Mouse (Mus musculus) embryonic facial prominence, embryonic 13.5 days (tissue): ENCODE results near the gene Rapgef6. TPM values are rescaled to one million over a fixed set of nuclear protein-coding genes. Genes with fewer than 3 reads are reported as not detected.

Experiments used
- ATAC-seq: fragments of 200-750 bp; cut with Nextera tagmentation; 2 replicates; pipeline ENCODE4 v1.8.0; 2017; ENCODE audit warnings: low read depth; ENCODE audit not compliant: insufficient number of reproducible peaks, insufficient read depth, low FRiP score, low TSS enrichment
- H3K27ac ChIP-seq: fragments of 300-500 bp; sonication (generic); 2 replicates; pipeline ENCODE4 v1.5.1; 2015; ENCODE audit warnings: moderate library complexity, mild to moderate bottlenecking, inconsistent platforms
- H3K27me3 ChIP-seq: fragments of 300-500 bp; sonication (generic); 2 replicates; pipeline ENCODE4 v1.6.1; 2015; ENCODE audit warnings: mild to moderate bottlenecking, inconsistent platforms
- H3K36me3 ChIP-seq: fragments of 300-500 bp; sonication (generic); 2 replicates; pipeline ENCODE4 v1.6.1; 2015; ENCODE audit warnings: mild to moderate bottlenecking, inconsistent platforms
- H3K4me1 ChIP-seq: fragments of 300-500 bp; sonication (generic); 2 replicates; pipeline ENCODE4 v1.6.1; 2015; ENCODE audit warnings: inconsistent platforms
- H3K4me2 ChIP-seq: fragments of 300-500 bp; sonication (generic); 2 replicates; pipeline ENCODE4 v1.6.1; 2015; ENCODE audit warnings: moderate library complexity, mild to moderate bottlenecking, inconsistent platforms
- H3K4me3 ChIP-seq: fragments of 300-500 bp; sonication (generic); 2 replicates; pipeline ENCODE4 v1.5.1; 2015; ENCODE audit warnings: mild to moderate bottlenecking, inconsistent platforms
- H3K9ac ChIP-seq: fragments of 300-500 bp; sonication (generic); 2 replicates; pipeline ENCODE4 v1.6.1; 2015; ENCODE audit warnings: mild to moderate bottlenecking, inconsistent platforms
- H3K9me3 ChIP-seq: fragments of 300-500 bp; sonication (generic); 2 replicates; pipeline ENCODE4 v1.6.1; 2016; ENCODE audit warnings: inconsistent platforms
- WGBS: fragments of 180-500 bp; shearing (Covaris S2); methylation state at CpG from one replicate; pipeline ENCODE4 v1.1.7; 2015; ENCODE audit warnings: mixed read lengths; 5-methylcytosine and 5-hydroxymethylcytosine counted together
- polyA plus RNA-seq: library from polyadenylated mRNA; unstranded; fragments of >200 nt; fragmentation: Nextera tagmentation; extraction: Ambion mirVana; gene quantifications from 2 replicates; pipeline ENCODE4 v1.2.1, GENCODE M21; 2015

Gene Rapgef6
- polyA plus RNA-seq = 39.0 and 40.5 TPM in 2 replicates

DNA sequence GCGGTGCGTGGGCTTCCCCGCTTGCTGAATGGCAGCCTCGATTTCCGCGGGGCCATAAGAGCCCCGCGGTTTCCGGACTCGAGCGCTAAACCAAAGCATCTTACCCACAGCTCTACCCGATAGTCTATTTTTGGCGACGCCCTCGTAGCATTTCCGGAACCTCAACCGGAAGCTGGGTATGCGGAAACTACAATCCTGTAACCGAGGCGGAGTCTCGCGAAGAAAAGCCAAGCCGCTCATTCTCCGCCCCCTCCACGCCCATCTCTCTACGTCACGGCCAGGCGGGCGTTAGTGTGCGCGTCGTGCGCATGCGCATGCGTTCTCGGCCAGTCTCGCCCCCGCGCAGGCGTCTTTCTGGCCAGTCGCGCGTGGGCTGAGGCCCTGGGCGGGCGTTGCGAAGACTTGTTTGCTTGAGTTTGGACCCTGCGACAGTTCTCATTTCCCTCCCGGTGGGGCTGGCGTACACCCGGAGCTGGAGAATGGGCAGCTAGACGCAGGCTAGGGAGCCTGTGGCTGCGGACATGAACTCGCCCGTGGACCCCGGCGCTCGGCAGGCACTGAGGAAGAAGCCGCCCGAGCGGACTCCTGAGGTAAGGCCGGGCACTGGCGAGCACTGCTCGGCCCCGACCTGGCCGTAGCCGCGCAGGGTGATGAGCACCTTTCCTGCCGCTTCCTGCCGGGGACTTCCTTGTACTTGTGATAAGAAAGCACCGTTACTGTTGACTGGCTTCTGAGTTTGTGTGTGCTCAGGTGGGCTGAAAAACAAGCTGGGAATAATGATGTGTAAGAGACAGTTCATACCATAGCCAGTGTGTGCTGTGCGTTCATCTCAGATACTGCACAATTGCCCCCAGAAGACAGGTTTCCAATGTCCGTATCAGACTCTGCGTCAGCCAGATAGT lies at the start of gene Rapgef6:
TSS of gene Rapgef6 (plus strand) at position 319 of the 902 bp plus-strand sequence.
- ATAC-seq = peak; percentile 94
- peak within 1 kb of the TSS; percentile 87 for H3K9ac ChIP-seq

DNA sequence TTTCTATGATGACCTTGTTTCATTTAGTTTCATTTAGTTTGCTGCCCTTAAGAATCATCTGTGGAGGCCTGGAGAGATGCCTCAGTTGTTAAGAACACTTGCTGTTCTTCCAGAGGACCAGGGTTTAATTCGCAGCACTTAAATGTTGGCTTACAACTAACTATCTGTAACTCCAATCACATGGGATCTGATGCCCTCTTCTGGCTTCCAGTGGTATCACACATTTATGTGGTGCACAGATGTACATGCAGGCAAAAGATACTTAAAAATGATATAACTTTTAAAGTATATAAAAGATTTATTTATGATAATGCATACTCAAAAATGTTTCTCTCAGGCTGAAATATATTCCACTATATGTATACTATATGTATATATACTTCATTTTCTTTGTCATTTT lies 44.2 kb upstream of the Rapgef6 start:
- peaks cover 16% of the 10 kb centered on the region for H3K36me3 ChIP-seq
- no peak overlapping the region for H3K4me2 ChIP-seq
- H3K27ac ChIP-seq = no peak overlapping the region
- H3K9ac ChIP-seq = no peak overlapping the region
- H3K27me3 ChIP-seq = no peaks in the 10 kb centered on the region
- ATAC-seq = no peak
- WGBS = 80% methylated on average over 1 of the region's 1 CpGs
- H3K4me3 ChIP-seq = no peak overlapping the region
- H3K4me1 ChIP-seq = no peaks in the 10 kb centered on the region
- H3K9me3 ChIP-seq = peaks cover 3% of the 10 kb centered on the region; the same call in 1 of the 2 replicates

More for the DNA sequence above, at the start of gene Rapgef6:
- peak within 1 kb of the TSS; percentile 96 for H3K27ac ChIP-seq
- no peaks in the 10 kb centered on the region for H3K36me3 ChIP-seq
- peak within 1 kb of the TSS; percentile 78 for H3K4me3 ChIP-seq
- no peaks in the 10 kb centered on the region for H3K27me3 ChIP-seq
- peaks cover 17% of the 10 kb centered on the region for H3K4me1 ChIP-seq
- no peaks in the 10 kb centered on the region for H3K9me3 ChIP-seq
- WGBS = under 1% methylated on average over 73 of the region's 73 CpGs
- peak within 1 kb of the TSS; percentile 71 for H3K4me2 ChIP-seq

DNA sequence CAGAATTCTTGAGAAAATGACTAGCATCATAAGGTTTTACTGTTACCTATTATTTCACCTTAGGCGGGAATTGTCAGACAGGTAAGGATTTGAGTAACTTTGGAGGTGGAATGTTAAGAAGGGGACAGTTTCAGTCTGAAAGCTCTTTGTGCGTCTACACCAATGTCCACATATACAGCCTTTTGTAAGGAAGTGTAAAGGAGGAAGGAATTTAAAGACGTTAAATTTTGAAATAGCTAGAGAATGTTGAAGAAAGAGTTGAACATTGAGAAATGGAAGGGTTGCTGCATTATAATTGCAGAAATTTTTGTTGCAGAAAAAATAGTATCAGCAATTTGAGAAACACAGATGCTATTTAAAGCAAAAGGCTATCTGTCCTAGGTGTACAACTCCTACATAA lies 36.6 kb upstream of the Rapgef6 start:
- no peak overlapping the region for H3K27ac ChIP-seq
- no peak overlapping the region for H3K4me2 ChIP-seq
- H3K4me1 ChIP-seq = no peaks in the 10 kb centered on the region
- H3K9ac ChIP-seq = no peak overlapping the region
- peaks cover 1% of the 10 kb centered on the region; the same call in 1 of the 2 replicates for H3K36me3 ChIP-seq
- 89% methylated on average over 3 of the region's 3 CpGs for WGBS
- ATAC-seq = no peak
- no peaks in the 10 kb centered on the region for H3K9me3 ChIP-seq
- no peaks in the 10 kb centered on the region for H3K27me3 ChIP-seq
- H3K4me3 ChIP-seq = no peak overlapping the region

DNA sequence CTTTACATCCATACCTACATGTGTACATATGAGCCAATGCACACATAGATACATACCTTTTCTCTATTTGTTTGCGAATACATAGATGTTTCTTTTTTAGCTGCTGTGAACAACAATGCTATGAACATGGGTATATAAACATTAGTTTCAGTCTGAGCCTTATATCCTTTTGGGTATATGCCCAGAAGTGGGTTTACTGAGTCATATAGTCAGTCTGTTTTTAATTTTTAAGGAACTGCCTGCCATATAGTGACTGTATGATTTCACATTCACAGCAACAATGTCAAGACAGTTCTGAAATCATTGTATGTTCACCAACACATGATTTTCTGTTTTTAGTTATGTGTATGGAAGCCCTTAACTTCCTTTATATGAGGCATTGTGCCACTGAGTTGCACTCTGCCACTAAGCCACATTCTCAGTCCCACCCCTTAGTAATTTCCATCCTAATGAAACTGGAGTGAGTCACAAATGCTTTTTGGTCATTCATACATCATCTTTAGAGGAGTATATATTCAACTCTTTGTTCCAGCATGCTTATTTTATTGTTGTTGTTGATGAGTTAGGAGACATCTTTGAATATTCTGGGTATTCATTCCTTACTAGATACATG lies 30.6 kb upstream of the Rapgef6 start:
- Histone ChIP-seq H3K4me2 (no peak overlapping the region), H3K27me3 (no peaks in the 10 kb centered on the region), H3K9me3 (no peaks in the 10 kb centered on the region), H3K4me1 (no peaks in the 10 kb centered on the region), H3K36me3 (0 out of 2 replicates have a peak, but pooled peaks cover 8% of the 10 kb centered on the region), H3K9ac (no peak overlapping the region), H3K27ac (0 out of 2 replicates have a peak overlapping the region, but pooled peaks have one; percentile 11), H3K4me3 (no peak overlapping the region)
- 90% methylated on average over 1 of the region's 1 CpGs for WGBS
- no peak for ATAC-seq

DNA sequence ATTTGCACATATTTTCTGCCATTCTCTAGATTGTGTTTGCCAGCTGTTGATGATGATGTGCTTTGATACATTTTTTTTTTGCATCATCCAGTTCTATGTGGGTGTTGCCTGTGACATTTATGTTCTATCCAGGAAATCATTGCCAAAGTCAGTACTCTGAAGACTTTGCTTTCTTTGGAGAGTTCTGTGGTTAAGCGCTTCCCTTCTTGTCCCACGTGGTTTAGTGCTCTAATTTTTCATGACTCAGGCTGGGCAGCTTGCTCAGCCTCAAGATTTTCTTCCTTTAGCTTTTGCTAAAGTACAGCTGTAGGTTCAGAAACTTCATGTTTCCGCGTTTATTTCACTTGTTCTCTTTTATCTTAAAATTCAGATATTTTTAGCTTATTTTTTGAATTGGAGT lies 30.1 kb upstream of the Rapgef6 start:
- 88% methylated on average over 4 of the region's 4 CpGs for WGBS
- no peaks in the 10 kb centered on the region for H3K27me3 ChIP-seq
- H3K4me1 ChIP-seq = no peaks in the 10 kb centered on the region
- H3K36me3 ChIP-seq = 0 out of 2 replicates have a peak, but pooled peaks cover 9% of the 10 kb centered on the region
- H3K9ac ChIP-seq = no peak overlapping the region
- H3K4me2 ChIP-seq = no peak overlapping the region
- no peak overlapping the region for H3K4me3 ChIP-seq
- ATAC-seq = no peak
- no peak overlapping the region for H3K27ac ChIP-seq
- H3K9me3 ChIP-seq = no peaks in the 10 kb centered on the region

DNA sequence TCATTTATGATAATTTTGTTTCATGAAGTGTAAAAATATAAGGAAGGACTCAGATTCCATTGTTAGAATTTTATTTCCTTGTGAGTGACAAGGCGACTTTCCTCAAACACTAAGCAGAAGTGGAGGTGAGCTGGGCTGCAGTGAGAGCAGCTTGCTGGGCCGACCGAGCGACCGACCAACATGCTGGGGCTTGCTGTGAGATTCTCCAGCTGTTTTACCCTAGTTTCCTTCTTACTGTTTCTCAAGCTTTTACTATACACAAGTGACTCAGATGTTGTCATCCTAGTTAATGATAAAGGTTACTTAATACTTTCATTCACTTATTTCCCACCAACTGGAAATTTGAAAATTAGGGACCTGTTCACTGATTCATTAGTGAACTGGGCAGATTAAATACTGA lies 22.8 kb upstream of the Rapgef6 start:
- H3K4me3 ChIP-seq = no peak overlapping the region
- no peak for ATAC-seq
- H3K4me1 ChIP-seq = no peaks in the 10 kb centered on the region
- H3K27me3 ChIP-seq = no peaks in the 10 kb centered on the region
- no peak overlapping the region for H3K9ac ChIP-seq
- 73% methylated on average over 5 of the region's 5 CpGs for WGBS
- no peak overlapping the region for H3K4me2 ChIP-seq
- no peak overlapping the region for H3K27ac ChIP-seq
- H3K9me3 ChIP-seq = no peaks in the 10 kb centered on the region
- H3K36me3 ChIP-seq = peaks cover 30% of the 10 kb centered on the region

DNA sequence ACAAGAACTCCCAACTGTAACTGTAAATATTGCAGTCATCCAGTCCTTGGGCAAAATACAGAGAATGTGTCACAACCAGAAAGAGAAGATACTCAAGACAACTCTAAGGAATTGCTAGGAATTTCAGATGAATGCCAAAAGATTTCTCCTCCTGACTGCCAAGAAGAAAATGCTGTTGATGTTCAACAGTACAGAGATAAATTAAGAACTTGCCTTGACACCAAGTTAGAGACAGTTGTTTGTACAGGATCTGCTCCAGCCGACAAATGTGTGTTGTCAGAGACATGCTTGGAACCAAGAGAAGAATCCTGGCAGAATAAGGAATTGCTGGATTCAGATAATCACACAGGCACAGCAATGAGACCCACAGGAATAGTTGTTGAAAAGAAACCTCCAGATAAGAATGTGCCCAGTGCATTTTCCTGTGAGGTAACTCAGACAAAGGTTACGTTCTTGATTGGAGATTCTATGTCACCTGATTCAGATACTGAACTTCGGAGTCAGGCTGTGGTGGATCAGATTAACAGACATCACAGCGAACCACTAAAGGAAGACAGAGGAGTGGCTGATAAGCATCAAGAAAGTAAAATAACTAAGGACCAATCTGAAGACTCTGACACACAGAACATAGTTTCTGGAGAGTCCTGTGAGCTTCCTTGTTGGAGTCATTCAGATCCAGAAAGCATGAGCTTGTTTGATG lies 20.0 kb upstream of the Rapgef6 start:
- Histone ChIP-seq H3K36me3 (peaks cover 34% of the 10 kb centered on the region), H3K4me3 (no peak overlapping the region), H3K4me2 (no peak overlapping the region), H3K9me3 (no peaks in the 10 kb centered on the region), H3K27ac (no peak overlapping the region), H3K4me1 (no peaks in the 10 kb centered on the region), H3K27me3 (no peaks in the 10 kb centered on the region), H3K9ac (no peak overlapping the region)
- ATAC-seq = no peak
- WGBS = 83% methylated on average over 4 of the region's 4 CpGs

DNA sequence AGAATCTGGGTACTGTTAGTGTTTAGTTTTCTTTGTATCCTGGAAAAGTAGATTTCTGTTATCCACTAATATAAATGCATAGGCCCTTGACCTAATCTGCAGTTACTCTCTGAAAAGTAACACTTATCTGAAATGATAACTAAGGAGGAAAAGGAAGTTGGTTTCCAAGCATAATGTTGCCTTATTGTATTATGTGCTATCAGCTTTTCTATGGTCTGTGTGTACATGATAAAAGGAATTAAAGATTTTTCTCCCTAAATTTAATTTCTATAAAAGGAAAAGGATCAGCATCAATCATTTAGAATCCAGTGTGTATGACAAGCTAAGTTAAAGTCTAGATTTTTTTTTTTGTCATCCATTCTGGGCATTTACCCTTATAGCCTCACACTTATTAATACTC lies 9.1 kb upstream of the Rapgef6 start:
- Histone ChIP-seq H3K4me2 (no peak overlapping the region), H3K9me3 (no peaks in the 10 kb centered on the region), H3K4me1 (no peaks in the 10 kb centered on the region), H3K4me3 (no peak overlapping the region), H3K27ac (no peak overlapping the region), H3K27me3 (no peaks in the 10 kb centered on the region), H3K36me3 (peaks cover 19% of the 10 kb centered on the region), H3K9ac (no peak overlapping the region)
- no peak for ATAC-seq

DNA sequence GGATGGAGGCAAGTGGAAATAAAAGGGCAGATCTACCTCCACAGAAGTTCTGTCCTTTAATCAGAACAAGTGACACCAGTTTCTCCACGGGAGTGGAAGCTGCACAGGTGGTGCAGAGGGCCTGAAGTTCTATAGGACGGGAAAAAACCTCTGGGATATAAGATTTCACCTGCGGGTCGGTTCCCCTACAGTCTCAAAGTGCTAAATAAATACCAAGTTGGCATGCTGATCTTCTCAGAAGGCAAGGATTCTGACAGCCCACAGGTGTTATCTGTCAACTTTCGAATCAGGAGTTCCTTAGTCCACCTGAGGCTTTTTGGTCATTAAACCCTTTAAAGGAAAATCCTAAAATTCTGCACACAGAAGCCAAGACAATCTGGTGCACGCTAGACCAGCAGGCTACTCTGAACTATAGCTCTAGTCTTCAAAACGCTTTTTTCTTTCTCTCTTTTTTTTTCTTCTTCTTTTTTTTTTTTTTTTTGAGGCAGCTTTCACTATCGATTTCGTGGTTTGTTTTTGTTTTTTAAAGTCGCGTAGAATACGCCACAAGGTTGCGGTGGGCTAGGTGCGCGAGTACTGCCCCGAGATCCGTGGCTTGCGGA lies 619 bp upstream of the Rapgef6 start:
- H3K9me3 ChIP-seq = no peaks in the 10 kb centered on the region
- no peaks in the 10 kb centered on the region for H3K27me3 ChIP-seq
- H3K36me3 ChIP-seq = no peaks in the 10 kb centered on the region
- H3K4me2 ChIP-seq = peak overlapping the region; percentile 71
- H3K4me3 ChIP-seq = peak overlapping the region; percentile 78
- H3K27ac ChIP-seq = peak overlapping the region; percentile 96
- peak overlapping the region; percentile 87 for H3K9ac ChIP-seq
- under 1% methylated on average over 18 of the region's 18 CpGs for WGBS
- H3K4me1 ChIP-seq = peaks cover 17% of the 10 kb centered on the region
- no peak for ATAC-seq

DNA sequence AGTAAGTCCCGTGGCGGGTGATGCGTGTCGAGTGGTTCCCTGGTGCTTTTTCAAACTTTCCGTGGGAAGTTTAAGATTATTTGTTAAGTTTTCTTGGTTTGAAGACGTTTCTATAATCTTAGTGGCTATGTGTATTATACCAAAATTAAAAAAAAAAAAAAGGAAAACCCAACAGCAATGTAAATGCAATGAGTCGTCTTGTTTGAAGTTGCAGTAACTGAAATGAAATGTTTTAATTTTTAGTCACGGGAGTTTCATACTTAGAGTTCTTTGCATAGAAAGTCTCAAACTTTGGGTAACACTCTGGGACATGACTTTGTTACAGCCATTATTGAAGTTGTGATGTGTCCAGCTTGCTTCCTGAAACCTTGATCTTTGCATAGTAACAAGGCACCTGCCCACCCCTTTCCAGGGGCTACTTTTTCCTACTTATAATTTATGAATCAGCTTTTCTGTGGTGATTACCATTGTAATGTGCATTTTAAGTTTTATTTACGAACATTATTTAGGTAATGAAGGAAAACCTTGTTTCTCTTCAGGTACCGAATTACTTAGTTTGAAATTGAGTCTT lies 869 bp downstream of the Rapgef6 start:
- Histone ChIP-seq H3K27ac (peak overlapping the region; percentile 96), H3K4me3 (peak overlapping the region; percentile 78), H3K36me3 (no peaks in the 10 kb centered on the region), H3K9me3 (no peaks in the 10 kb centered on the region), H3K27me3 (no peaks in the 10 kb centered on the region), H3K9ac (peak overlapping the region; percentile 87), H3K4me2 (peak overlapping the region; percentile 71), H3K4me1 (peaks cover 17% of the 10 kb centered on the region)
- WGBS = 16% methylated on average over 10 of the region's 10 CpGs
- ATAC-seq = no peak

DNA sequence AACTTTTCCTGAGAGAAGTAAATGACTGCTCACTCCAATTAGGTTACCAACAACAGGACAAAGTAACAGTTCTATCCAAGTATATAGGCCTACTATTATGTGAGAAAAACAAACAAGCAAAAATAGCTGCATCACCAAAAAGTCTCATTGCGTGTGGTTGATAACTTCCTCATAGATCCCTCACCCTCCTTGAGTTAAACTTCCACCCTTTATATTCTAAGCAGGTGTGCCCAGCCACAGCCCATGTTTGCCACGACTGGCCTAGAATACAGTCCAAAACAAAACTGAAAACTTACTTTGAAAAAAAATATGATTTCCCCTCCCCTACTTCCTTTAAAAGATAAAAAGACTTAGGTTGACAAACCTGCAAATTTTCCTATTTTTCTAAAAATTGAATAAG lies 5.4 kb downstream of the Rapgef6 start:
- Histone ChIP-seq H3K9me3 (no peaks in the 10 kb centered on the region), H3K36me3 (no peaks in the 10 kb centered on the region), H3K4me2 (no peak overlapping the region), H3K27me3 (no peaks in the 10 kb centered on the region), H3K27ac (no peak overlapping the region), H3K4me1 (peaks cover 19% of the 10 kb centered on the region), H3K4me3 (no peak overlapping the region), H3K9ac (no peak overlapping the region)
- WGBS = 85% methylated on average over 2 of the region's 2 CpGs
- ATAC-seq = no peak
